In the genomic region with DNA sequence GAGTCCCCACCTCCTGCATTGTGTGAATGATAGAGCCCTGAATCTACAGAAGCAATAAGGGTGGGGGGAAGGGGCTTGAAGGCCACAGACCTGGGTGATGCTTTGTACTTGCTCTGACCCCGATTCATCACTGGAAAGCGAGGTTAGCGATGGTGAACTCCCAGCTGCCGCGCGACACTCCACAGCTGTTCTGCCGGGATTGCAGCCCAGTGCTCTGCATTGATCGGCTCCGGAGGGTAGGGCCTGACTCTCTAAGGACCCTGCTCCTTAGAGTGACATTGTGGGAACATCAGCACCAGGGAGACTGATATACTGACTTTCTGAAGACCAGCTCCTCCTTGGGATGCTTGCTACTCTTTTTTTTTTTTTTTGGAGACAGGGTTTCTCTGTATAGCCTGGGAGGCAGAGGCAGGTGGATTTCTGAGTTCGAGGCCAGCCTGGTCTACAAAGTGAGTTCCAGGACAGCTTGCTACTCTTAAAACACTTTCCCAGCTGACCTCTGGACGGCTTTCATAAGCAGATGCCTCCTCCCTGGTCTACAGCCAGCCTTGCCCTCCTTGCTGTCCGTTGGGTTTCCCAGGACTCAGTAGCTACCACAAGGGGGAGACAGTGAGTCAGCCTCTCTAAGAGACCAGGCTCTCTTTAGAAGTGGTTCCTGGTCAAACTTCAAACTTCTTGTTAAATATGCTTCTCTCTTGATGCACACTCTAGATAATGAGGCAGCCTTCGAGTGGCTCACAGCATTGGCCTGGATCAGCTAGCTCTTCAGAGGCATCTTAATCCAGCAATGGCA, we compare ENCODE assay signal across 8 mouse cellular contexts. TPM values are rescaled to one million over a fixed set of nuclear protein-coding genes. Genes with fewer than 3 reads are reported as not detected.
A peak's percentile ranks its signal among the peaks of the same experiment; 100 is the strongest.
DNase-seq lines count a peak whose midpoint lies in the region; ATAC-seq and TF ChIP-seq lines count a peak whose summit lies in the region.

No protein-coding gene starts in this region.

- TF ChIP-seq CTCF in Patski (IDR thresholded peaks at IDR 0.05) = peak; percentile 80
- peak; percentile 78; the same call in 1 of the 2 replicates for TF ChIP-seq CTCF in spleen, adult 2 months (IDR thresholded peaks at IDR 0.05; ENCODE audit: extremely low read depth, insufficient read depth, insufficient read length, insufficient replicate concordance)

- in situ Hi-C loops in Patski (cut with MboI; ENCODE audit: low pct_unique_long_range_greater_than_20kb) = loop anchor here (5.0 kb wide), 2 partner anchors 123 to 278 kb away; no protein-coding TSS in a partner anchor

- H3K36me3 ChIP-seq in heart, embryonic 11.5 days (ENCODE audit: control insufficient read depth, insufficient read depth, low read length) = no peaks in the 10 kb centered on the region
- H3K36me3 ChIP-seq in spleen, adult 2 months (ENCODE audit: control insufficient read depth, insufficient read depth, low read length) = no peaks in the 10 kb centered on the region

- DNase-seq in heart, adult 18-20 months = peak; percentile 78 to 83
- DNase-seq in Patski (ENCODE audit: low read depth, low spot score) = peak; percentile 20
- peak; percentile 79 for DNase-seq in cerebellum, adult 9-10 months
- DNase-seq in gastrocnemius, postnatal 25 days = peak; percentile 23
- DNase-seq in layer of hippocampus, adult 11-12 months (ENCODE audit: low spot score) = peak; percentile 75
- DNase-seq in lung, postnatal 10 days = peak; percentile 86
- peak; percentile 31 to 44 for DNase-seq in spleen, adult 2 months (ENCODE audit: low read depth in 1 of 2, low spot score in 2 of 2)

- no peaks in the 10 kb centered on the region; the same call in 1 of the 2 replicates for H3K27me3 ChIP-seq in heart, embryonic 11.5 days (ENCODE audit: control insufficient read depth, insufficient read depth, low read length)
- H3K27me3 ChIP-seq in Patski = peaks cover 15% of the 10 kb centered on the region
- no peaks in the 10 kb centered on the region for H3K27me3 ChIP-seq in spleen, adult 2 months (ENCODE audit: control insufficient read depth, insufficient read depth, low read length)

- no peak overlapping the region for H3K4me2 ChIP-seq in heart, embryonic 11.5 days

- peaks cover 4% of the 10 kb centered on the region for H3K4me1 ChIP-seq in heart, embryonic 11.5 days (ENCODE audit: control insufficient read depth, insufficient read depth, low read length)
- H3K4me1 ChIP-seq in spleen, adult 2 months (ENCODE audit: control insufficient read depth, insufficient read depth, insufficient read length) = no peaks in the 10 kb centered on the region

- H3K9ac ChIP-seq in heart, embryonic 11.5 days (ENCODE audit: low read depth, low read length) = no peak overlapping the region

- H3K4me3 ChIP-seq in heart, embryonic 11.5 days (ENCODE audit: low read depth, low read length) = no peak overlapping the region
- no peak overlapping the region for H3K4me3 ChIP-seq in spleen, adult 2 months (ENCODE audit: extremely low read depth, insufficient read depth, insufficient read length)

- CTCF ChIA-PET in Patski (lab: Charles Lee) = interaction anchor here (0.7 to 1.3 kb wide), 3 partner anchors 74 to 126 kb away, joined by 3 read pairs; no protein-coding TSS in a partner anchor

- no peaks in the 10 kb centered on the region for H3K9me3 ChIP-seq in heart, embryonic 11.5 days (replicated peaks; ENCODE audit: control insufficient read depth, low read length)

- WGBS in heart, embryonic 11.5 days (ENCODE audit: insufficient replicate concordance) = 51% methylated on average over 13 of the region's 13 CpGs
- 65% methylated on average over 13 of the region's 13 CpGs for WGBS in spleen, adult 2 months

- no peak overlapping the region for H3K27ac ChIP-seq in heart, embryonic 11.5 days (ENCODE audit: low read depth, low read length)
- no peak overlapping the region for H3K27ac ChIP-seq in spleen, adult 2 months (ENCODE audit: insufficient read depth, low read length)

- POLR2A ChIA-PET in Patski (lab: Charles Lee) = no interaction called here

- ATAC-seq in heart, embryonic 11.5 days (replicated peaks; ENCODE audit: insufficient number of reproducible peaks, low FRiP score, low TSS enrichment) = no peak
- ATAC-seq in Patski = no peak

- no peak for TF ChIP-seq POLR2A in spleen, adult 2 months (IDR thresholded peaks at IDR 0.05; ENCODE audit: low read depth, low read length)

RNA-seq across cellular contexts. Expression of a gene that starts 27.0 kb away (rescaled TPM):
- 10 to 100 TPM; 12.0 to 13.9 TPM for total RNA-seq in heart, adult 18-20 months (2021)
- polyA plus RNA-seq in heart, embryonic 11.5 days (2014; fragmentation: Nextera tagmentation; extraction: Ambion mirVana) = 0.20 and 0.53 TPM in 2 replicates
- polyA plus RNA-seq in Patski (2021) = not detected
- 1 to 10 TPM; 2.2 TPM for total RNA-seq in gastrocnemius, postnatal 25 days (2021)
- polyA plus RNA-seq in spleen, adult 2 months (2012; rRNA removed) = 2.1 and 2.4 TPM in 2 replicates

RNA-seq across cellular contexts. Expression of a gene that starts 49.4 kb away (rescaled TPM):
- not detected for total RNA-seq in heart, adult 18-20 months (2021)
- polyA plus RNA-seq in heart, embryonic 11.5 days (2014; fragmentation: Nextera tagmentation; extraction: Ambion mirVana) = not detected in 2 replicates
- polyA plus RNA-seq in Patski (2021) = not detected
- not detected for total RNA-seq in gastrocnemius, postnatal 25 days (2021)
- 0.05 and 0.19 TPM in 2 replicates for polyA plus RNA-seq in spleen, adult 2 months (2012; rRNA removed)

Comparison
In these comparisons a context has a peak if more than half of its experiments do, and no peak if none do; other contexts are left out.
1. DNase-seq: peak in every context shown above with its lines; median percentile 86 in lung, postnatal 10 days; 80 in heart, adult 18-20 months; 79 in cerebellum, adult 9-10 months; 75 in layer of hippocampus, adult 11-12 months; 38 in spleen, adult 2 months; 23 in gastrocnemius, postnatal 25 days; 20 in Patski.